Mouse (Mus musculus) C2C12 (cell line): ENCODE results near the gene Coro6.

Experiments used
- CTCF ChIP-seq: IDR thresholded peaks from one replicate; pipeline ENCODE4 v1.5.1; 2011; ENCODE audit not compliant: control insufficient read depth, insufficient read depth, insufficient read length
- MAX ChIP-seq: IDR thresholded peaks from one replicate; pipeline ENCODE4 v1.6.1; 2011; ENCODE audit warnings: mild to moderate bottlenecking, control low read depth
- MYOD1 ChIP-seq: IDR thresholded peaks from one replicate; pipeline ENCODE4 v1.6.1; 2011; ENCODE audit warnings: low read depth; ENCODE audit not compliant: control insufficient read depth, insufficient read length

GRCm38 (mm10) chr11:77416212-77417000 is 45.8 kb upstream of the Coro6 start:
- no peak for TF ChIP-seq CTCF
- TF ChIP-seq MAX: no peak
- TF ChIP-seq MYOD1: no peak
